Mouse (Mus musculus): ENCODE measurements at regions not wholly inside any gene's neighbourhood (a gene's known extent, or its start where the extent isn't known, plus 50 kb on each side); places are given as distances from the start of the nearest gene placed in this dataset.

- Histone ChIP-seq H3K4me2 (ENCODE audit: low read depth) (no peak overlapping the region), H3K36me3 (ENCODE audit: control insufficient read depth, insufficient read depth) (no peaks in the 10 kb centered on the region), H3K4me3 (no peak overlapping the region), H3K79me2 (ENCODE audit: control insufficient read depth, insufficient read depth) (no peaks in the 10 kb centered on the region), H3K27me3 (ENCODE audit: control insufficient read depth, insufficient read depth, insufficient read length) (no peaks in the 10 kb centered on the region), H3ac (ENCODE audit: control insufficient read depth, insufficient read length) (no peak overlapping the region)
- no peak for TF ChIP-seq MAX (IDR thresholded peaks at IDR 0.05; ENCODE audit: low read depth)
- no peak for TF ChIP-seq SRF (IDR thresholded peaks at IDR 0.05; ENCODE audit: control insufficient read depth, insufficient read length, low read depth)
- TF ChIP-seq POLR2AphosphoS2 (IDR thresholded peaks at IDR 0.05; ENCODE audit: insufficient read length, low read depth) = no peak
- no peak for TF ChIP-seq USF1 (IDR thresholded peaks at IDR 0.05; ENCODE audit: low read depth)
- no peak for TF ChIP-seq TCF3 (IDR thresholded peaks at IDR 0.05; ENCODE audit: insufficient read length, low read depth)
- TF ChIP-seq TCF12 (IDR thresholded peaks at IDR 0.05; ENCODE audit: insufficient read depth, poor library complexity, severe bottlenecking) = no peak
These were observed 157.7 kb upstream of the Usp25 start for GRCm38 (mm10) chr16:76855797-76856196.

GRCm38 (mm10) chr16:76851396-76851795, 162.1 kb upstream of the Usp25 start:
- no peak overlapping the region for H3K4me2 ChIP-seq (ENCODE audit: low read depth)
- H3K4me3 ChIP-seq = no peak overlapping the region
- no peaks in the 10 kb centered on the region for H3K79me2 ChIP-seq (ENCODE audit: control insufficient read depth, insufficient read depth)
- no peak overlapping the region for H3ac ChIP-seq (ENCODE audit: control insufficient read depth, insufficient read length)
- H3K27me3 ChIP-seq (ENCODE audit: control insufficient read depth, insufficient read depth, insufficient read length) = no peaks in the 10 kb centered on the region
- no peak for TF ChIP-seq MYOG (IDR thresholded peaks at IDR 0.05; ENCODE audit: control insufficient read depth in 1 of 3, insufficient read depth in 1 of 3, insufficient read length in 2 of 3, low read depth in 2 of 3)
- no peak for TF ChIP-seq MAX (IDR thresholded peaks at IDR 0.05; ENCODE audit: low read depth)
- no peak for TF ChIP-seq E2F4 (IDR thresholded peaks at IDR 0.05; ENCODE audit: insufficient read depth)
- TF ChIP-seq MYOD1 (IDR thresholded peaks at IDR 0.05; ENCODE audit: control insufficient read depth in 1 of 3, insufficient read length in 2 of 3, low read depth in 2 of 3) = no peak
- no peak for TF ChIP-seq TCF3 (IDR thresholded peaks at IDR 0.05; ENCODE audit: insufficient read length, low read depth)
- no peak for TF ChIP-seq POLR2AphosphoS2 (IDR thresholded peaks at IDR 0.05; ENCODE audit: insufficient read length, low read depth)
- TF ChIP-seq SRF (IDR thresholded peaks at IDR 0.05; ENCODE audit: control insufficient read depth, insufficient read length, low read depth) = no peak
- TF ChIP-seq REST (IDR thresholded peaks at IDR 0.05; ENCODE audit: insufficient read depth, insufficient read length) = no peak
- no peak for TF ChIP-seq USF1 (IDR thresholded peaks at IDR 0.05; ENCODE audit: low read depth)
- no peak for TF ChIP-seq POLR2A (IDR thresholded peaks at IDR 0.05; ENCODE audit: insufficient read length, low read depth)
- TF ChIP-seq TCF12 (IDR thresholded peaks at IDR 0.05; ENCODE audit: insufficient read depth, poor library complexity, severe bottlenecking) = no peak
- no peaks in the 10 kb centered on the region for H3K36me3 ChIP-seq (ENCODE audit: control insufficient read depth, insufficient read depth)

- no peak overlapping the region for H3ac ChIP-seq (ENCODE audit: control insufficient read depth, insufficient read length)
- no peaks in the 10 kb centered on the region for H3K27me3 ChIP-seq (ENCODE audit: control insufficient read depth, insufficient read depth, insufficient read length)
- H3K36me3 ChIP-seq (ENCODE audit: control insufficient read depth, insufficient read depth) = no peaks in the 10 kb centered on the region
- no peak overlapping the region for H3K4me2 ChIP-seq (ENCODE audit: low read depth)
- no peak for TF ChIP-seq POLR2AphosphoS2 (IDR thresholded peaks at IDR 0.05; ENCODE audit: insufficient read length, low read depth)
- no peak for TF ChIP-seq TCF3 (IDR thresholded peaks at IDR 0.05; ENCODE audit: insufficient read length, low read depth)
- no peak for TF ChIP-seq MYOD1 (IDR thresholded peaks at IDR 0.05; ENCODE audit: control insufficient read depth in 1 of 3, insufficient read length in 2 of 3, low read depth in 2 of 3)
- no peak for TF ChIP-seq MYOG (IDR thresholded peaks at IDR 0.05; ENCODE audit: control insufficient read depth in 1 of 3, insufficient read depth in 1 of 3, insufficient read length in 2 of 3, low read depth in 2 of 3)
- no peak for TF ChIP-seq E2F4 (IDR thresholded peaks at IDR 0.05; ENCODE audit: insufficient read depth)
- TF ChIP-seq USF1 (IDR thresholded peaks at IDR 0.05; ENCODE audit: low read depth) = no peak
- TF ChIP-seq MAX (IDR thresholded peaks at IDR 0.05; ENCODE audit: low read depth) = no peak
- TF ChIP-seq SRF (IDR thresholded peaks at IDR 0.05; ENCODE audit: control insufficient read depth, insufficient read length, low read depth) = no peak
- TF ChIP-seq TCF12 (IDR thresholded peaks at IDR 0.05; ENCODE audit: insufficient read depth, poor library complexity, severe bottlenecking) = no peak
- no peak for TF ChIP-seq REST (IDR thresholded peaks at IDR 0.05; ENCODE audit: insufficient read depth, insufficient read length)
- TF ChIP-seq CEBPB (IDR thresholded peaks at IDR 0.05; ENCODE audit: insufficient read depth, poor library complexity, severe bottlenecking) = no peak
- no peak for TF ChIP-seq POLR2A (IDR thresholded peaks at IDR 0.05; ENCODE audit: insufficient read length, low read depth)
- no peak overlapping the region for H3K4me3 ChIP-seq
- H3K79me2 ChIP-seq (ENCODE audit: control insufficient read depth, insufficient read depth) = no peaks in the 10 kb centered on the region
These were observed 176.1 kb upstream of the Usp25 start for GRCm38 (mm10) chr16:76837450-76837849.

GRCm38 (mm10) chr16:76830371-76830770, 183.1 kb upstream of the Usp25 start:
- Histone ChIP-seq H3K79me2 (ENCODE audit: control insufficient read depth, insufficient read depth) (no peaks in the 10 kb centered on the region), H3K4me3 (no peak overlapping the region), H3ac (ENCODE audit: control insufficient read depth, insufficient read length) (no peak overlapping the region), H3K4me2 (ENCODE audit: low read depth) (no peak overlapping the region), H3K36me3 (ENCODE audit: control insufficient read depth, insufficient read depth) (no peaks in the 10 kb centered on the region), H3K27me3 (ENCODE audit: control insufficient read depth, insufficient read depth, insufficient read length) (no peaks in the 10 kb centered on the region)
- TF ChIP-seq USF1 (IDR thresholded peaks at IDR 0.05; ENCODE audit: low read depth) (no peak), MYOG (IDR thresholded peaks at IDR 0.05; ENCODE audit: control insufficient read depth in 1 of 3, insufficient read depth in 1 of 3, insufficient read length in 2 of 3, low read depth in 2 of 3) (no peak), MAX (IDR thresholded peaks at IDR 0.05; ENCODE audit: low read depth) (no peak), POLR2A (IDR thresholded peaks at IDR 0.05; ENCODE audit: insufficient read length, low read depth) (no peak), CEBPB (IDR thresholded peaks at IDR 0.05; ENCODE audit: insufficient read depth, poor library complexity, severe bottlenecking) (no peak), MYOD1 (IDR thresholded peaks at IDR 0.05; ENCODE audit: control insufficient read depth in 1 of 3, insufficient read length in 2 of 3, low read depth in 2 of 3) (no peak), SRF (IDR thresholded peaks at IDR 0.05; ENCODE audit: control insufficient read depth, insufficient read length, low read depth) (no peak), TCF3 (IDR thresholded peaks at IDR 0.05; ENCODE audit: insufficient read length, low read depth) (no peak), E2F4 (IDR thresholded peaks at IDR 0.05; ENCODE audit: insufficient read depth) (no peak), REST (IDR thresholded peaks at IDR 0.05; ENCODE audit: insufficient read depth, insufficient read length) (no peak)

Measured in myocyte (in vitro differentiated cells).